Mouse (Mus musculus) effector memory CD4-positive, alpha-beta T cell, adult 7 months (primary cell): ENCODE data around the gene Diras1. TPM values are rescaled to one million over a fixed set of nuclear protein-coding genes. Genes with fewer than 3 reads are reported as not detected.

Source experiments
- polyA plus RNA-seq: library from polyadenylated mRNA; unstranded; fragments of 100-300 nt; shearing (Covaris generic); gene quantifications from one replicate; pipeline ENCODE4 v1.2.1, GENCODE M21; 2017

Gene Diras1
- polyA plus RNA-seq: not detected

GRCm38 (mm10) chr10:81025639-81026275 lies at the start of gene Diras1:
TSS of gene Diras1 (minus strand) at chr10:81025662.

GRCm38 (mm10) chr10:81069836-81070235 lies 44.4 kb upstream of the Diras1 start, which contains the start of gene Thop1:
TSS of gene Thop1 (plus strand) at chr10:81070035.

DNA sequence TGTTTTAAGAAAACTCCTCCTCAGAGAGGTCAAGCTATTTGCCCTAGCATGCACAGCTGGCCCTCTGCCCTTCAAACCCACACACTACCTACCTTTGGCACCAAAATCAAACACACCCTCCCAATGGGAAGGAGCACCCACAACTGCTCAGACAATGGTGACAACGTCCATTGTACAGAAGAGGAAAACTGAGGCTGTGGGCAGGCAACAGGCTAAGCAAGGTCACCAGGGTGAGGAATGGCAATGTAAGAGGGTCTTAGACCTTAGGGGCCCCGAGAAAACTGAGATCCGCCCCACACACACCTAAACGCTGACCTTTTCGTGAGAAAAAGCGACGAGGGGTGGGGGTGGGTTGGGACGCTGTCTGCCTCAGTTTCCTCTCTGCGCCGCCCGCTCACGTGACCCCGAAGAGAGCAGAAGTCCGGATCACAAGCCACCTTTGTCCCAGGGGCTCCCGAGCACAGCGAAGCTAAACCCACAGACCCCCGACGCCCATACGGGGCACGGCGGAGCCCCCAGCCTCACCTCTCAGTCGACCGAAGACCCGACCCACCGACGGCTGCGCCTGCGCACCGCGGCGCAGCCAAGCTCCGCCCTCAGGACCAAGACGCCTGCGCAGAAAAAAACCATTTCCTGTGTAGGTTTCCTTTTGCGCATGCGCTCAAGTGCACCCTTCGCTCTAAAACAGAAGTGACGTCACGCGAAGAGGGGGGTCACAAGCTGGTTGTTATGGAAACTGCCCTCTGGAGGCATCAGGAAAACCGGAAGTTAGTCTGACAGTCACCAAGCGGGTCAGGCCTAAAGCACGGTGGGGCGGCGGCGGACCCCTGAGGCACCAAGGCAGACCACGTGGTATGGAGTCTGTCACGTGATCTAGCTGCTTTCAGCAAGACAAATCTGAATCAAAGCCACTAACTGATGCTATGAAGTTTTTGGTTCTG lies 34.4 kb upstream of the Diras1 start, which contains the start of gene Sgta:
Gene Sgta, minus strand, starts transcription at position 579 of the 941 bp plus-strand sequence.

GRCm38 (mm10) chr10:81036988-81037580 lies 11.6 kb upstream of the Diras1 start, which contains the start of gene Slc39a3:
TSS of gene Slc39a3 (minus strand) at chr10:81037426.

DNA sequence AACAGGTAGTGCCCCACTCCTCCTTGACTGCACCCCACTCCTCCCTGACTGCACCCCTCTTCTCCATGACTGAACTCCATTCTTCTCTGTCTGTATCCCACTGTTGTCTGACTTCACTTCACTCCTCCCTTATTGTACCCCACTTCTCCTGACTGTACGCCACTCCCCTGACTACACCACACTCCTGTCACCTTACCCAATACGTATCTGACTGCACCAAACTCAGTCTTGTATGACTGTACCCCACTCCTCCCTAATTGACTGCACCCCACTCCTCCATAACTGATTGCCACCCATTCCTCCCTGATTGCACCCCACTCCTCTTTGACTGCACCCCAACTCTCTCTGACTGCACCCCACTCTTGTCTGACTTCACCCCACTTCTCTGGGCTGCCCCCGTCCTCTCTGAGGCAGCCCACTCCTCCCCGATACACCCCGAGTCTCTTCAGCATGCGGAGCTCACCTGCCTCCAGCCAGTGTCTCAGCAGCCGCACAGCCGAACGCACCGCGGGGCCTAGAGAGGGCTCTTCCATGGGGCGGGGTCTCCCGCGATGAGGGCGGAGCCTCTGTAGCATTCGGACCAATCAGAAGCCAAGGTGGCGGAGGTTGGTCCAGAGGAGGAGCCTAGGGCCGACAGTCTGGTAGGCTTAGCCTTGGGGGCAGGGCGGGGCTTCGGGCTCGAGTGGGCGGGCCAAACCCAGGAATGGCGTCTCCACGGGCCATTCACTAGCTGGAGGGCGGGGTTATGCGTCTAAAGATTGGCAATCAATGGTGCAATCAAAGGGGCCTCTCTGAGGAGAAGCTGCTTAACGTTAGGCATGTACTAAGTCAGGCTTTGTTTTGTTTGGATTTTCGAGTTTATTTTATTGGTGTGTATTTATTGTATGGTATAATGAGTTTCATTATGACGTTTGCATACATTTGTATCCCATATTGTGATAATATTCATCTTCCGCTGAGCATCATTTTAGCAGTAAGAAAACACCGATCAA lies 10.8 kb downstream of the Diras1 start, which contains the start of gene Gng7:
Gene Gng7, minus strand, starts transcription at position 553 of the 992 bp plus-strand sequence.

Other genes starting within 250 kb of the Diras1 start
- gene Sf3a2, start 227.5 kb downstream of the Diras1 start, polyA plus RNA-seq: 57.5 TPM
- 202 TPM for gene Plekhj1, start 227.0 kb downstream of the Diras1 start, polyA plus RNA-seq
- gene Amh, start 220.4 kb downstream of the Diras1 start, polyA plus RNA-seq: not detected
- gene Jsrp1, start 212.2 kb downstream of the Diras1 start, polyA plus RNA-seq: 2.0 TPM
- gene Oaz1, start 199.0 kb downstream of the Diras1 start, polyA plus RNA-seq: 2,187 TPM
- 0.11 TPM for gene Lingo3, start 181.6 kb downstream of the Diras1 start, polyA plus RNA-seq
- 76.0 TPM for gene Lsm7, start 170.5 kb downstream of the Diras1 start, polyA plus RNA-seq
- gene Sppl2b, start 170.4 kb downstream of the Diras1 start, polyA plus RNA-seq: 18.4 TPM
- not detected for gene Tmprss9, start 153.8 kb downstream of the Diras1 start, polyA plus RNA-seq
- 151 TPM for gene Timm13, start 124.7 kb downstream of the Diras1 start, polyA plus RNA-seq
- gene Lmnb2, start 107.4 kb downstream of the Diras1 start, polyA plus RNA-seq: 18.5 TPM
- gene Gadd45b, start 95.6 kb downstream of the Diras1 start, polyA plus RNA-seq: 743 TPM
- 0.55 TPM for gene Gng7, start 10.7 kb downstream of the Diras1 start, polyA plus RNA-seq
- gene Slc39a3, start 11.8 kb upstream of the Diras1 start, polyA plus RNA-seq: 11.1 TPM
- gene Sgta, start 34.5 kb upstream of the Diras1 start, polyA plus RNA-seq: 65.6 TPM
- gene Thop1, start 44.4 kb upstream of the Diras1 start, polyA plus RNA-seq: 4.3 TPM
- not detected for gene Creb3l3, start 73.2 kb upstream of the Diras1 start, polyA plus RNA-seq
- gene Map2k2, start 80.3 kb upstream of the Diras1 start, polyA plus RNA-seq: 139 TPM
- 79.6 TPM for gene Zbtb7a, start 109.6 kb upstream of the Diras1 start, polyA plus RNA-seq
- 35.9 TPM for gene Pias4, start 142.3 kb upstream of the Diras1 start, polyA plus RNA-seq
- 829 TPM for gene Eef2, start 151.0 kb upstream of the Diras1 start, polyA plus RNA-seq
- gene Dapk3, start 157.3 kb upstream of the Diras1 start, polyA plus RNA-seq: 82.9 TPM
- 0.32 TPM for gene 4930442H23Rik, start 158.2 kb upstream of the Diras1 start, polyA plus RNA-seq
- gene Nmrk2, start 176.4 kb upstream of the Diras1 start, polyA plus RNA-seq: 0.76 TPM
- gene Atcay, start 205.2 kb upstream of the Diras1 start, polyA plus RNA-seq: 3.1 TPM
- gene Zfr2, start 207.5 kb upstream of the Diras1 start, polyA plus RNA-seq: 4.9 TPM
- 20.1 TPM for gene Matk, start 227.3 kb upstream of the Diras1 start, polyA plus RNA-seq
- gene Mrpl54, start 241.3 kb upstream of the Diras1 start, polyA plus RNA-seq: 136 TPM
- gene Apba3, start 241.3 kb upstream of the Diras1 start, polyA plus RNA-seq: 37.0 TPM